13 mouse cellular contexts compared by ENCODE assay signal in the genomic region with DNA sequence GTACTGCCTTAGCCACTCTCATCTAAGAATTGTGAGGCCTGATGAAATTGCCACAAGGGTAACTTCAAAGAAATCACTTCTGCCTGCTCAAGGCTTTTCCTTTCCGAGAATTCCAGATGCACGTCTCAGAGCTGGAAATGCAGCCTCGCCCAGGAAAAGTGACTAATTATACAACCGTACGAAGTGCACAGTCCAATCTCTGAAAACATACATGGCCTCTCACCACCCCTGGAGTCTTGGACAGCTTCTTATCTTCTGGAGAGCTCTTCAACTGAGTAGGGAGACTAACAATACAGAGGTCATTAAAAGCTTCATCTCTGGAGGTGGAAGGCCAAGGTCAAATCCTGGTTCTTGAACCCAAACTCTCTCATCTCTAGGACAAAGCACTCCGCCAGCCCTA. TPM values are rescaled to one million over a fixed set of nuclear protein-coding genes. Genes with fewer than 3 reads are reported as not detected.
DNase-seq lines count a peak whose midpoint lies in the region; ATAC-seq and TF ChIP-seq lines count a peak whose summit lies in the region.
"Had no signal": no experiment of that assay in that cellular context is flagged by ENCODE, and none has a peak within 500 bp of the region (broad histone marks: within the 10 kb centered on the region; RNA-seq: fewer than 3 reads in every experiment).

No protein-coding gene starts in this region.

- H3K9ac ChIP-seq in midbrain, embryonic 11.5 days (ENCODE audit: low read length): peak overlapping the region; percentile 70; the same call in 1 of the 2 replicates
- H3K9ac ChIP-seq in midbrain, postnatal 0 days (replicated peaks; ENCODE audit: low read length, poor library complexity, severe bottlenecking): no peak overlapping the region
- H3K9ac ChIP-seq in intestine, embryonic 15.5 days: no peak overlapping the region
- H3K9ac ChIP-seq in stomach, postnatal 0 days (ENCODE audit: low read length): no peak overlapping the region; the same call in 1 of the 2 replicates

- DNase-seq in heart, embryonic 10.5 days (ENCODE audit: low spot score): no peak
- no peak for DNase-seq in heart, postnatal 4 days
- DNase-seq in midbrain, embryonic 11.5 days (ENCODE audit: low spot score, missing footprints): no peak
- DNase-seq in midbrain, postnatal 0 days (ENCODE audit: low spot score): no peak
- DNase-seq in stomach, postnatal 0 days (ENCODE audit: low spot score): peak; percentile 35
- no peak for DNase-seq in right cerebral cortex, postnatal 14 days
- no peak for DNase-seq in kidney, adult 11 months
- DNase-seq: adrenal gland, postnatal 25 days; cerebellum, adult 11 months; layer of hippocampus, adult 9-11 months; thymus, postnatal 25 days had no signal

- no peaks in the 10 kb centered on the region for H3K36me3 ChIP-seq in heart, embryonic 10.5 days
- no peaks in the 10 kb centered on the region for H3K36me3 ChIP-seq in midbrain, embryonic 11.5 days (ENCODE audit: control insufficient read depth, insufficient read depth, low read length)
- no peaks in the 10 kb centered on the region for H3K36me3 ChIP-seq in midbrain, postnatal 0 days (ENCODE audit: insufficient read depth, low read length)
- H3K36me3 ChIP-seq in intestine, embryonic 15.5 days: no peaks in the 10 kb centered on the region
- H3K36me3 ChIP-seq in stomach, postnatal 0 days (ENCODE audit: control insufficient read depth, insufficient read depth, low read length): no peaks in the 10 kb centered on the region

- TF ChIP-seq CTCF in midbrain, postnatal 0 days (IDR thresholded peaks at IDR 0.05): no peak
- no peak for TF ChIP-seq CTCF in stomach, postnatal 0 days (IDR thresholded peaks at IDR 0.05; ENCODE audit: low read depth)

- H3K4me1 ChIP-seq in heart, embryonic 10.5 days: peaks cover 14% of the 10 kb centered on the region
- H3K4me1 ChIP-seq in midbrain, embryonic 11.5 days (ENCODE audit: control insufficient read depth, insufficient read depth, low read length): peaks cover 10% of the 10 kb centered on the region; the same call in 1 of the 2 replicates
- H3K4me1 ChIP-seq in midbrain, postnatal 0 days (ENCODE audit: insufficient read depth, low read length): peaks cover 10% of the 10 kb centered on the region; the same call in 1 of the 2 replicates
- H3K4me1 ChIP-seq in intestine, embryonic 15.5 days (replicated peaks): peaks cover 12% of the 10 kb centered on the region
- peaks cover 5% of the 10 kb centered on the region; the same call in 1 of the 2 replicates for H3K4me1 ChIP-seq in stomach, postnatal 0 days (replicated peaks; ENCODE audit: control insufficient read depth, insufficient read depth)

- no peak for ATAC-seq in midbrain, embryonic 11.5 days (ENCODE audit: low FRiP score)
- no peak for ATAC-seq in midbrain, postnatal 0 days (ENCODE audit: low FRiP score)
- ATAC-seq in intestine, embryonic 15.5 days: peak; percentile 69
- ATAC-seq in stomach, postnatal 0 days (ENCODE audit: low FRiP score, low TSS enrichment): peak; percentile 63; the same call in 1 of the 2 replicates

- H3K27me3 ChIP-seq in heart, embryonic 10.5 days (ENCODE audit: insufficient read depth, poor library complexity, severe bottlenecking): no peaks in the 10 kb centered on the region
- no peaks in the 10 kb centered on the region for H3K27me3 ChIP-seq in midbrain, embryonic 11.5 days (ENCODE audit: control insufficient read depth, insufficient read depth, low read length)
- no peaks in the 10 kb centered on the region for H3K27me3 ChIP-seq in midbrain, postnatal 0 days (ENCODE audit: insufficient read depth, low read length)
- no peaks in the 10 kb centered on the region for H3K27me3 ChIP-seq in intestine, embryonic 15.5 days (replicated peaks)
- no peaks in the 10 kb centered on the region for H3K27me3 ChIP-seq in stomach, postnatal 0 days (ENCODE audit: control insufficient read depth, insufficient read depth, low read length)
- H3K27me3 ChIP-seq: megakaryocyte, embryonic 14.5 days had no signal

- H3K9me3 ChIP-seq in heart, embryonic 10.5 days: no peaks in the 10 kb centered on the region
- H3K9me3 ChIP-seq in midbrain, embryonic 11.5 days (ENCODE audit: control insufficient read depth, low read length): no peaks in the 10 kb centered on the region
- H3K9me3 ChIP-seq in midbrain, postnatal 0 days (ENCODE audit: low read length): no peaks in the 10 kb centered on the region
- no peaks in the 10 kb centered on the region for H3K9me3 ChIP-seq in intestine, embryonic 15.5 days
- H3K9me3 ChIP-seq in stomach, postnatal 0 days (ENCODE audit: control insufficient read depth, low read length): no peaks in the 10 kb centered on the region
- H3K9me3 ChIP-seq: megakaryocyte, embryonic 14.5 days had no signal

- 56% methylated on average over 6 of the region's 6 CpGs for WGBS in heart, embryonic 10.5 days
- WGBS in midbrain, embryonic 11.5 days: 89% methylated on average over 6 of the region's 6 CpGs
- 82% methylated on average over 6 of the region's 6 CpGs for WGBS in midbrain, postnatal 0 days
- WGBS in intestine, embryonic 15.5 days: 52% methylated on average over 6 of the region's 6 CpGs
- WGBS in stomach, postnatal 0 days: 53% methylated on average over 6 of the region's 6 CpGs

- TF ChIP-seq EP300 in stomach, postnatal 0 days (optimal IDR thresholded peaks at IDR 0.05): no peak

- no peak overlapping the region for H3K4me3 ChIP-seq in heart, embryonic 10.5 days
- no peak overlapping the region for H3K4me3 ChIP-seq in midbrain, embryonic 11.5 days (ENCODE audit: low read depth, low read length)
- H3K4me3 ChIP-seq in midbrain, postnatal 0 days (ENCODE audit: low read depth, low read length): no peak overlapping the region
- H3K4me3 ChIP-seq in intestine, embryonic 15.5 days (replicated peaks): no peak overlapping the region
- H3K4me3 ChIP-seq in stomach, postnatal 0 days (ENCODE audit: low read depth, low read length): no peak overlapping the region

- H3K4me2 ChIP-seq in midbrain, embryonic 11.5 days: no peak overlapping the region
- no peak overlapping the region for H3K4me2 ChIP-seq in midbrain, postnatal 0 days (ENCODE audit: low read depth, low read length, poor library complexity, severe bottlenecking)
- H3K4me2 ChIP-seq in intestine, embryonic 15.5 days (replicated peaks): no peak overlapping the region
- no peak overlapping the region for H3K4me2 ChIP-seq in stomach, postnatal 0 days (replicated peaks; ENCODE audit: low read depth)

- H3K27ac ChIP-seq in heart, embryonic 10.5 days: peak overlapping the region; percentile 92; the same call in 1 of the 2 replicates
- H3K27ac ChIP-seq in midbrain, embryonic 11.5 days (ENCODE audit: low read depth, low read length): no peak overlapping the region
- H3K27ac ChIP-seq in midbrain, postnatal 0 days (ENCODE audit: low read depth, low read length): no peak overlapping the region
- peak overlapping the region; percentile 72 for H3K27ac ChIP-seq in intestine, embryonic 15.5 days
- H3K27ac ChIP-seq in stomach, postnatal 0 days (replicated peaks): peak overlapping the region; percentile 89; the same call in 1 of the 2 replicates

RNA-seq across cellular contexts. Expression of a gene that starts 1.2 kb away (rescaled TPM):
- 122 and 123 TPM in 2 replicates for polyA plus RNA-seq in heart, embryonic 10.5 days (2016; fragmentation: Nextera tagmentation; extraction: Ambion mirVana)
- 10 to 100 TPM; 43.3 to 46.1 TPM for total RNA-seq in heart, postnatal 4 days (2021)
- 115 and 128 TPM in 2 replicates for polyA plus RNA-seq in midbrain, embryonic 11.5 days (2014; fragmentation: Nextera tagmentation; extraction: Ambion mirVana)
- total RNA-seq in midbrain, postnatal 0 days (2014; rRNA removed): 23.1 and 25.2 TPM in 2 replicates
- 77.8 and 81.9 TPM in 2 replicates for polyA plus RNA-seq in midbrain, postnatal 0 days (2015; fragmentation: Nextera tagmentation; extraction: Ambion mirVana)
- polyA plus RNA-seq in intestine, embryonic 15.5 days (2015; fragmentation: Nextera tagmentation; extraction: Ambion mirVana): 120 TPM in 2 replicates
- 77.0 and 77.9 TPM in 2 replicates for polyA plus RNA-seq in stomach, postnatal 0 days (2015; fragmentation: Nextera tagmentation; extraction: Ambion mirVana)

RNA-seq across cellular contexts. Expression of a gene that starts 48.1 kb away (rescaled TPM):
- polyA plus RNA-seq in heart, embryonic 10.5 days (2016; fragmentation: Nextera tagmentation; extraction: Ambion mirVana): 10.8 and 11.6 TPM in 2 replicates
- 1 to 10 TPM; 4.4 to 5.3 TPM for total RNA-seq in heart, postnatal 4 days (2021)
- 9.5 TPM in 2 replicates for polyA plus RNA-seq in midbrain, embryonic 11.5 days (2014; fragmentation: Nextera tagmentation; extraction: Ambion mirVana)
- 5.4 and 8.8 TPM in 2 replicates for total RNA-seq in midbrain, postnatal 0 days (2014; rRNA removed)
- polyA plus RNA-seq in midbrain, postnatal 0 days (2015; fragmentation: Nextera tagmentation; extraction: Ambion mirVana): 2.6 and 3.2 TPM in 2 replicates
- polyA plus RNA-seq in intestine, embryonic 15.5 days (2015; fragmentation: Nextera tagmentation; extraction: Ambion mirVana): 9.0 and 10.0 TPM in 2 replicates
- polyA plus RNA-seq in stomach, postnatal 0 days (2015; fragmentation: Nextera tagmentation; extraction: Ambion mirVana): 3.4 and 3.8 TPM in 2 replicates

RNA-seq across cellular contexts. Expression of a gene that starts 59.4 kb away (rescaled TPM):
- 2.2 and 3.4 TPM in 2 replicates for polyA plus RNA-seq in heart, embryonic 10.5 days (2016; fragmentation: Nextera tagmentation; extraction: Ambion mirVana)
- total RNA-seq in heart, postnatal 4 days (2021): 10 to 100 TPM; 22.2 to 23.7 TPM
- polyA plus RNA-seq in midbrain, embryonic 11.5 days (2014; fragmentation: Nextera tagmentation; extraction: Ambion mirVana): 2.6 and 3.5 TPM in 2 replicates
- total RNA-seq in midbrain, postnatal 0 days (2014; rRNA removed): 11.0 and 12.9 TPM in 2 replicates
- 5.4 and 6.7 TPM in 2 replicates for polyA plus RNA-seq in midbrain, postnatal 0 days (2015; fragmentation: Nextera tagmentation; extraction: Ambion mirVana)
- 10.4 and 11.8 TPM in 2 replicates for polyA plus RNA-seq in intestine, embryonic 15.5 days (2015; fragmentation: Nextera tagmentation; extraction: Ambion mirVana)
- 13.4 and 13.9 TPM in 2 replicates for polyA plus RNA-seq in stomach, postnatal 0 days (2015; fragmentation: Nextera tagmentation; extraction: Ambion mirVana)

Comparison
In these comparisons a context has a peak if more than half of its experiments do, and no peak if none do; other contexts are left out.
1. H3K27ac ChIP-seq: peak in heart, embryonic 10.5 days (single experiment), intestine, embryonic 15.5 days (single experiment) and stomach, postnatal 0 days (single experiment); none in midbrain, embryonic 11.5 days (single experiment) and midbrain, postnatal 0 days (single experiment).
2. ATAC-seq: peak in intestine, embryonic 15.5 days (single experiment) and stomach, postnatal 0 days (single experiment); none in midbrain, embryonic 11.5 days (single experiment) and midbrain, postnatal 0 days (single experiment).